Mouse (Mus musculus): ENCODE results near the gene Gm9573. TPM values are rescaled to one million over a fixed set of nuclear protein-coding genes. Genes with fewer than 3 reads are reported as not detected.

Gm9573 gene
- polyA plus RNA-seq, 1 experiment = not detected

- Histone ChIP-seq H3K4me3 (ENCODE audit: insufficient read depth, low read length) (no peak within 1 kb of the TSS), H3K4me1 (ENCODE audit: control insufficient read depth, insufficient read depth, low read length) (no peaks in the 10 kb centered on the region), H3K27ac (ENCODE audit: insufficient read depth, low read depth, low read length) (no peak within 1 kb of the TSS)
- no peak for TF ChIP-seq POLR2A (IDR thresholded peaks at IDR 0.05; ENCODE audit: borderline replicate concordance, low read depth, low read length)
- TF ChIP-seq CTCF (IDR thresholded peaks at IDR 0.05; ENCODE audit: low read depth, low read length) = no peak
These were observed 25.2 kb downstream of the Gm9573 start, which contains the start of gene Sfta2 for GRCm38 (mm10) chr17:35601249-35601648. Gene Sfta2, plus strand, starts transcription at chr17:35601549.

- no peak overlapping the region for H3K27ac ChIP-seq (ENCODE audit: insufficient read depth, low read depth, low read length)
- H3K4me3 ChIP-seq (ENCODE audit: insufficient read depth, low read length) = no peak overlapping the region
These were observed 29.0 kb downstream of the Gm9573 start for GRCm38 (mm10) chr17:35597399-35597798.

GRCm38 (mm10) chr17:35594456-35594855, 32.0 kb downstream of the Gm9573 start:
- TF ChIP-seq POLR2A (IDR thresholded peaks at IDR 0.05; ENCODE audit: borderline replicate concordance, low read depth, low read length) (no peak), CTCF (IDR thresholded peaks at IDR 0.05; ENCODE audit: low read depth, low read length) (no peak)
- Histone ChIP-seq H3K27ac (ENCODE audit: insufficient read depth, low read depth, low read length) (no peak overlapping the region), H3K4me3 (ENCODE audit: insufficient read depth, low read length) (no peak overlapping the region), H3K4me1 (ENCODE audit: control insufficient read depth, insufficient read depth, low read length) (peaks cover 3% of the 10 kb centered on the region; the same call in 1 of the 2 replicates)

More at GRCm38 (mm10) chr17:35597399-35597798, 29.0 kb downstream of the Gm9573 start:
- TF ChIP-seq POLR2A (IDR thresholded peaks at IDR 0.05; ENCODE audit: borderline replicate concordance, low read depth, low read length) (no peak), CTCF (IDR thresholded peaks at IDR 0.05; ENCODE audit: low read depth, low read length) (no peak)
- no peaks in the 10 kb centered on the region for H3K4me1 ChIP-seq (ENCODE audit: control insufficient read depth, insufficient read depth, low read length)

GRCm38 (mm10) chr17:35593786-35594185, 32.7 kb downstream of the Gm9573 start:
- TF ChIP-seq CTCF (IDR thresholded peaks at IDR 0.05; ENCODE audit: low read depth, low read length) = no peak
- no peak for TF ChIP-seq POLR2A (IDR thresholded peaks at IDR 0.05; ENCODE audit: borderline replicate concordance, low read depth, low read length)

GRCm38 (mm10) chr17:35592131-35592530, 34.3 kb downstream of the Gm9573 start:
- H3K27ac ChIP-seq (ENCODE audit: insufficient read depth, low read depth, low read length) = no peak overlapping the region
- TF ChIP-seq POLR2A (IDR thresholded peaks at IDR 0.05; ENCODE audit: borderline replicate concordance, low read depth, low read length) = no peak
- TF ChIP-seq CTCF (IDR thresholded peaks at IDR 0.05; ENCODE audit: low read depth, low read length) = no peak
- H3K4me3 ChIP-seq (ENCODE audit: insufficient read depth, low read length) = no peak overlapping the region
- H3K4me1 ChIP-seq (ENCODE audit: control insufficient read depth, insufficient read depth, low read length) = peaks cover 3% of the 10 kb centered on the region; the same call in 1 of the 2 replicates

More at GRCm38 (mm10) chr17:35593786-35594185, 32.7 kb downstream of the Gm9573 start:
- H3K4me1 ChIP-seq (ENCODE audit: control insufficient read depth, insufficient read depth, low read length) = peaks cover 3% of the 10 kb centered on the region; the same call in 1 of the 2 replicates
- no peak overlapping the region for H3K27ac ChIP-seq (ENCODE audit: insufficient read depth, low read depth, low read length)
- H3K4me3 ChIP-seq (ENCODE audit: insufficient read depth, low read length) = no peak overlapping the region

- no peak overlapping the region for H3K27ac ChIP-seq (ENCODE audit: insufficient read depth, low read depth, low read length)
- no peak for TF ChIP-seq CTCF (IDR thresholded peaks at IDR 0.05; ENCODE audit: low read depth, low read length)
- TF ChIP-seq POLR2A (IDR thresholded peaks at IDR 0.05; ENCODE audit: borderline replicate concordance, low read depth, low read length) = no peak
- no peak overlapping the region for H3K4me3 ChIP-seq (ENCODE audit: insufficient read depth, low read length)
- peaks cover 3% of the 10 kb centered on the region; the same call in 1 of the 2 replicates for H3K4me1 ChIP-seq (ENCODE audit: control insufficient read depth, insufficient read depth, low read length)
These were observed 34.7 kb downstream of the Gm9573 start for GRCm38 (mm10) chr17:35591731-35592130.

- no peak overlapping the region for H3K4me3 ChIP-seq (ENCODE audit: insufficient read depth, low read length)
- TF ChIP-seq CTCF (IDR thresholded peaks at IDR 0.05; ENCODE audit: low read depth, low read length) = no peak
- TF ChIP-seq POLR2A (IDR thresholded peaks at IDR 0.05; ENCODE audit: borderline replicate concordance, low read depth, low read length) = no peak
- H3K4me1 ChIP-seq (ENCODE audit: control insufficient read depth, insufficient read depth, low read length) = peaks cover 3% of the 10 kb centered on the region; the same call in 1 of the 2 replicates
- H3K27ac ChIP-seq (ENCODE audit: insufficient read depth, low read depth, low read length) = no peak overlapping the region
These were observed 35.2 kb downstream of the Gm9573 start for GRCm38 (mm10) chr17:35591219-35591578.

DNA sequence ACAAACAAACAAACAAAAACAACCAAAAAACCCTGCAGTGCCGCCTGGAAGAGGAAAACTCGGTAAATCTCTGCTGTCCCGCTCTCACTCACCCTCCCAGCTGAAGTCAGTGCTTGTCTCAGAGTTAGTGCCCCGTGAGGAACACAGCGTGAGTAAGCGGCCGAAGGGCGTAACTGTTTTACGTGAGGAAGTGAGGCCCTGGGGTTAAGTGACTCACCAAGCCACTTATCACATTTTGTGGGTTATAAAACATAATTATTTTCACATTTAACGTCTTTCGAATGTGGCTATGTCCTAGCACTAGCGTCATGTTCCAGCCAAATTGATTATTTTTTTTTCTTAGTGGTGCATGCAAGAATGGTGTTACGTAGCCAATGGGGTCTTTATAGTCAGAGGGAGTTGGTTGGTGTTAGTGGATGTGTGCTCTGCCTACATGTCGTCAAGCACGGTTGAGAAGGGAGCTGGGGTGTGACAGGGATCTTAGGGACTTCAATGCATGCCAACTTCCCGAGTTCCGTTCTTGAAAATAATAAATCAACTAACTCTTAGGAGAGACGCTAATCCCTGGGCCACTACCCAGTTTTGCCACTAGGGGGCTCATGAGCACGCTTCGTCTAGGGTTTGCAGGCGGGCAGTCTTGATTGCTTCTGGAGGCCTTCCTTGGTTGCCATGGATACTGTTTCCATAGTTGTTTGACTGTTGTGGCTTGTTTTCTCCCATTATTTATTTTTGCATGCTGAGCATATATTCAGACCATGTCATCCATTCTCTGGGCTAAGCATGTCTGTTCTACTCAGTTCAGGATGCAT, 35.8 kb downstream of the Gm9573 start:
- TF ChIP-seq CTCF (IDR thresholded peaks at IDR 0.05; ENCODE audit: low read depth, low read length) (peak; percentile 96), POLR2A (IDR thresholded peaks at IDR 0.05; ENCODE audit: borderline replicate concordance, low read depth, low read length) (no peak)
- Histone ChIP-seq H3K4me1 (ENCODE audit: control insufficient read depth, insufficient read depth, low read length) (peaks cover 3% of the 10 kb centered on the region; the same call in 1 of the 2 replicates), H3K27ac (ENCODE audit: insufficient read depth, low read depth, low read length) (no peak overlapping the region), H3K4me3 (ENCODE audit: insufficient read depth, low read length) (no peak overlapping the region)

DNA sequence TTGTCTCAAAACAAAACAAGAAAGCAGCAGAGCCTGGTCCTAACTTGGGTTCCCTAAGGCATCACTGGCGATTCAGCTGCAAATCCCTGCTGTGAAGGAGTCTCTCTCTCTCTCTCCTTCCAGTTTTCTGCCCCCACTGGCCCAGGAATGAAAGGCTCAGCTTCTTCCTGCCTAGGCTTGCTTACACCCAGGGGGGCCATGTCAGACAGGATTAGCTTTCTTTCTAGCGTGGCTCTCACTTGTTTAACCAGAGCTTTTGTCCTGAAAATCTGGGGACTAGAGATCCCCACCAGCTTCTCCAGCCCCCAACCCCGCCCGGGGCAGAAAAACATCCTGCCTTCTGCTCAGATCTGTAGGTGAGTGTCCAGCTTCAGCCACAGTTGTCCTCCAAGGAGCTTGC, 38.0 kb downstream of the Gm9573 start:
- peaks cover 3% of the 10 kb centered on the region; the same call in 1 of the 2 replicates for H3K4me1 ChIP-seq (ENCODE audit: control insufficient read depth, insufficient read depth, low read length)
- TF ChIP-seq POLR2A (IDR thresholded peaks at IDR 0.05; ENCODE audit: borderline replicate concordance, low read depth, low read length) = no peak
- no peak for TF ChIP-seq CTCF (IDR thresholded peaks at IDR 0.05; ENCODE audit: low read depth, low read length)

DNA sequence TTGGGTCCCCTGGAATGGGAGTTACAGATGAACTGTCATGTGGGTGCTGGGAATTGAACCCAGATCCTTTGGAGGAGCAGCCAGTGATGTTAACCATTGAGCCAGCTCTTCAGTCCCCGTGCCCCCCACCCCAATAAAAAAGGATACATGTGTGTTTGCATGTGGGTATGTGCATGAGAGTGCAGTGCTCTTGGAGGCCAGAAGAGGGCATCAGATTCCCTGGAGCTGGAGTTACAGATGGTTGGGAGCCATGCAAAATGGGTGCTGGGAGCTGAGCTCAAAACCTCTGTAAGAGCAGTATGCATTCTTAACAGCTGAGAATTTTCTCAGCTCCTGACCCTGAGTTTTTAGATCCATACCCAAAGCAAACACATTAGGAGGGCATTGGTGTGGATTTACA, 39.1 kb downstream of the Gm9573 start:
- peaks cover 3% of the 10 kb centered on the region; the same call in 1 of the 2 replicates for H3K4me1 ChIP-seq (ENCODE audit: control insufficient read depth, insufficient read depth, low read length)
- no peak overlapping the region for H3K27ac ChIP-seq (ENCODE audit: insufficient read depth, low read depth, low read length)
- TF ChIP-seq CTCF (IDR thresholded peaks at IDR 0.05; ENCODE audit: low read depth, low read length) (no peak), POLR2A (IDR thresholded peaks at IDR 0.05; ENCODE audit: borderline replicate concordance, low read depth, low read length) (no peak)
- H3K4me3 ChIP-seq (ENCODE audit: insufficient read depth, low read length) = no peak overlapping the region

More for the DNA sequence above, 38.0 kb downstream of the Gm9573 start:
- no peak overlapping the region for H3K27ac ChIP-seq (ENCODE audit: insufficient read depth, low read depth, low read length)
- no peak overlapping the region for H3K4me3 ChIP-seq (ENCODE audit: insufficient read depth, low read length)
